Mouse (Mus musculus) embryonic fibroblast, embryonic 13.5 days (primary cell): ENCODE measurements around the gene Chil6.

Experiments
- CTCF ChIP-seq: IDR thresholded peaks from 2 replicates; pipeline ENCODE4 v1.5.1; 2011; ENCODE audit warnings: mild to moderate bottlenecking, control low read depth, low read length, moderate library complexity, borderline replicate concordance; ENCODE audit not compliant: insufficient read depth
- POLR2A ChIP-seq: IDR thresholded peaks from 2 replicates; pipeline ENCODE4 v1.6.1; 2011; ENCODE audit warnings: low read depth, mild to moderate bottlenecking, control low read depth, low read length, moderate library complexity

GRCm38 (mm10) chr3:106448995-106449394, 43.0 kb upstream of the Chil6 start:
- TF ChIP-seq CTCF (no peak), POLR2A (no peak)
